Mouse (Mus musculus): ENCODE measurements at regions not wholly inside any gene's neighbourhood (a gene's known extent, or its start where the extent isn't known, plus 50 kb on each side); places are given as distances from the start of the nearest gene placed in this dataset.
A peak's percentile ranks its signal among the peaks of the same experiment; 100 is the strongest.

DNA sequence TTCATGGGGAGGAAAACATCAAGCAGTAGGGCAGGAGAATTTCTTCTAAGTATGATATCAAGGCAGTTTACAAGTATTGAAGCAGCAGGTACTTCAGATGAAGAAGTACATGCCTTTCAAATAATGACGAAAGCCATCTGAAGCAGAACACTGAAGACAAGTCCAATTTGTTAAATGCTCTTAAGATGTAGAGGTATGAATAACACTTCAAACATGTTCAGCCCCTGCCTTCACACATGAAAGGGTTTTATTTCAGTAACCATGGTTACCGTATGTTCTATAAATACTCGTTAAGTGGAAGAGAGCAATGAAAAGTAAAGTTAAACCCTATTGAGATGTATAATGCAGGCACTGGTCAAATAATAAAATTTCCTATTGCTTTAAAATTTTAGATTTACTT is 101.8 kb downstream of the Mospd2 start:
- no peak for DNase-seq (ENCODE audit: low read depth)

DNA sequence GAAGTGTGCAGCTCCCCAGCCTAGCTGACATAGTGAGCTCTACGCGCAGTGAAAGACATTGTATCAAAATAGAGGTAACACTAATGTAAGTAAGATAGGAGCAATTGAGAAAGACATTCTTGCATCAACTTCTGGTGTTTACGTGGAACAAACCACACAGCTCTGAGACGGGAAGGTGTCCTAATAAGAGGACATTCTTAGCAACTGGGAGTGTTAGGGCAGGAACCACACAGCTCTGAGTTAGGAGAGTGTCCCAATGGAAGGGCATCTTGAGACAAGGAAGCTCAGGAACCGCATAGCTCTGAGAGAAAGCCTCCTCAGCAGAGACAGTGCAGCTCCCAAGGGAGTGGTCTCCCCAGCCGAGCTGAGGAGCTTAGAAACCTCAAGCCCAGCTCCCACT is 139.8 kb downstream of the Mospd2 start:
- no peak for DNase-seq (ENCODE audit: low read depth)

DNA sequence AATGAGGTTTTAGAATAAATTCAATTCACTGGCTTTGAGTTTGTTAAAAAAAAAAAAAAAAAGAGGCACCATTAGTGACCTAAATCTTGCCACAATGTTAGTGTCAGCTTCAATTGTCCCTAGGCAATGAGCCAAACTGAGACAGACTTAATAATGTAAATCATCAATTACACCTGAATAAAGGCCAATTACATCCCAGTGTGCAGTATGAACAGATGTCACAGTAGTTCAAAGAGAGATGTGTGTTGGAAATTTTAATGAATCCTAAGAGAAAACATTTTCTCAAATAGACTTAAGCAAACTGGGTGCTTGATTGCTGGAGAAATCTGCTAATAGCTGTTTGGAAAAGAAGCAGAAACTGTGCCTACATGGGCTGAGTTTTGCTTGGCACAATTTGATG is 159.3 kb downstream of the Mospd2 start:
- DNase-seq (ENCODE audit: low read depth): no peak

DNA sequence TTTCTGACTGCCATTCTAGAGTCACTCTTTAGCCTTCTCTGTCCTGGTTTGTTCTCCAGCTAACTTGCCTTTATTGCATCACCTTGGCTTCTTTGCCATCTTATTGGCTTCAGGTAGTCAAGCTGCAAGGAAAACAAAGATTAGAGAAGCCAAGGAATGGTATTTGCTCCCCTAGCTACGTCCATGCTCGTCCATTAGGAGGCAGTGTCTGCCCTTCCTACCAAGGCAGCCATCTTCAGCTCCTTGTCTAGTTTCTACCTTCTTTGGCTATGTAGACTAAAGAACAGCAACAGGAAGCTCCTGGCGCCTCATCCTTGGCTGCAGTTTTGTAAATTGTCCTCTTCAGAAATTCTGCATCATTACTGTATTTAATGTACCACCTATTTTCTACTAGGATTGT is 192.9 kb downstream of the Mospd2 start:
- peak; percentile 0 for DNase-seq (ENCODE audit: low read depth)

DNA sequence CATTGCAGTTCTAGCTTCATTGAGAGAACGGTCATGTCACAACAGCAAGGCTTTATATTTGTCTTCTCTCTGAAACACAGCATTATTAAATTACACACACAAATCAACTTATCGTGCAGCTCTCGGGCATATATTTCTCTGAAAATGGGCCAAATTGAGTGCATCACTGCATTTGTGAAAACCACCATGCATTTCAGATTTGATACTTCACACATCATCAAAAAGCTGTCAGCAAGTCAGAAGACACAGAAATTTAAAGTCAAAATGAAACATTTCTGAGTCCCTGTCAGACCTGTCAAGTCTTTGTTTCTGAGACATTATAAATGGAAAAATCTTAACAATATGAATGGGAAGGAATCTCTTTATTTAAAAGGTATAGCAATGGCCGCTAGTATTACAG is 215.3 kb downstream of the Mospd2 start:
- DNase-seq (ENCODE audit: low read depth): no peak

DNA sequence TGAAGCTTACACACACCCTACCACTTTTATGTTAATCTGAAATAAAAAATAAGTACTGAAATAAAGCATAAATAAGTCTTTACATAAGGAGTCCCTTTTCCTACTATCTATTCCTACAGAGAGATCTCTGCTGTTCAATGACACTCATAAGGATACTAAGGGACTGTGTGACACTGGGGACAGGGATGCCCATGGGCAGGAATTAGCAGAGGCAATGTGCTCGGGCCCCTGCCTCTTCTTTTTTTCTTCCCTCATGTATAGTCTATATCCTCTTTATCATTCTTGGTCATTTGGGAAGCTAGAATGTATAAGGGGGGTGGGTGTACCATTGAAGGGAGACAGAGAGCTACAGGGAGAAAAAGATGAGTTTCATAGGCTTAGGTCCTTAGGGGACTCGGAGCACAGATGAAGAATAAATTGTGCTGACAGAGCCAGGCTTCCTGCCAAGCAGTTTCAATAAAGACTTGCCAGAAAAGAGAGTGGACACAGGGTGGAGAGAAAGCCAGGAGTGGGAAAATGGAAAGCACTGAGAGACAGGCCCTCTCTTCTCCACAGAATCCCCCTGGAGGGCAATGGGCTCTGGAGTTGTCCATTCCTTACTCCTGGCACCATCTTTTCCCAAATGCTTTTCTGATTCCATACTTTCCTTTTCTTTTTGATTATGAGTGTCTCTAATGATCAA is 216.3 kb downstream of the Mospd2 start:
- DNase-seq (ENCODE audit: low read depth): no peak

DNA sequence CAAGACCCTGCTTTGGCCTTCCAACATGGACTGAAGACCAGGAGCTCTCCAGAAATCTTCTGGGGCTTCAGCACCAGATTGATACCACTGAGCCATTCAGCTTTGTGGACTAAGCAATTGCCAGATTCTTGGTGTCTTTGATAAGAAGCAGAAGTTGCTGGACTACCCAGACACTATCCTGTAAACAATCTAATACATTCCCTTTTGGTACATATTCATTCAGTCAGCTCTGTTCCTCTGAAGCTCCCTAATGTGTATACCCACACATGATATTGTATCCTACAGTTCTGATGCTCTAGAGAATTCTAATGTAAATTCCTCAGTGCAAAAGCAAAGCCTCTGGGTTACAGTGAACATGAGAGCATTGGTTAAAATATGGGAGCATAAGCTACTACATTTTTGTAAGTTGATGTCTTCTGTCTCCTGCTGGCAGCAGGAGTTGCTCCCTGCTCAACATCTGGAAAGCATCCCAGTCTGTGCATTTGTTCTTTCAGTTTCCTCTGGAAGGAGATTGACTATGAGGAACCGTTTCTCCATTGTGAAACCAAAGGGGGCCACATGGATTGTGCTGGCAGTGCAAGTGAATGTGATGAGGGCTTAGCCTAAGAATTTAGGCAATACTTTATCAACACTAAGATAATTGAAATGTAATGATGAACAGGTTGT is 234.5 kb downstream of the Mospd2 start:
- DNase-seq (ENCODE audit: low read depth): no peak
